Mouse (Mus musculus) right cerebral cortex, adult 18-20 months (tissue): ENCODE data around the gene Sfta2.
A peak's percentile ranks its signal among the peaks of the same experiment; 100 is the strongest.

Experiments used
- DNase-seq: peaks from one replicate; pipeline ENCODE4 v3.0.0; 2022; ENCODE audit warnings: mixed read lengths

Gene Sfta2

GRCm38 (mm10) chr17:35680591-35680990 lies 79.2 kb downstream of the Sfta2 start:
- DNase-seq = no peak

- no peak for DNase-seq
Measured at GRCm38 (mm10) chr17:35681986-35682385, 80.6 kb downstream of the Sfta2 start.

GRCm38 (mm10) chr17:35685061-35685460 lies 83.7 kb downstream of the Sfta2 start:
- DNase-seq = no peak

DNA sequence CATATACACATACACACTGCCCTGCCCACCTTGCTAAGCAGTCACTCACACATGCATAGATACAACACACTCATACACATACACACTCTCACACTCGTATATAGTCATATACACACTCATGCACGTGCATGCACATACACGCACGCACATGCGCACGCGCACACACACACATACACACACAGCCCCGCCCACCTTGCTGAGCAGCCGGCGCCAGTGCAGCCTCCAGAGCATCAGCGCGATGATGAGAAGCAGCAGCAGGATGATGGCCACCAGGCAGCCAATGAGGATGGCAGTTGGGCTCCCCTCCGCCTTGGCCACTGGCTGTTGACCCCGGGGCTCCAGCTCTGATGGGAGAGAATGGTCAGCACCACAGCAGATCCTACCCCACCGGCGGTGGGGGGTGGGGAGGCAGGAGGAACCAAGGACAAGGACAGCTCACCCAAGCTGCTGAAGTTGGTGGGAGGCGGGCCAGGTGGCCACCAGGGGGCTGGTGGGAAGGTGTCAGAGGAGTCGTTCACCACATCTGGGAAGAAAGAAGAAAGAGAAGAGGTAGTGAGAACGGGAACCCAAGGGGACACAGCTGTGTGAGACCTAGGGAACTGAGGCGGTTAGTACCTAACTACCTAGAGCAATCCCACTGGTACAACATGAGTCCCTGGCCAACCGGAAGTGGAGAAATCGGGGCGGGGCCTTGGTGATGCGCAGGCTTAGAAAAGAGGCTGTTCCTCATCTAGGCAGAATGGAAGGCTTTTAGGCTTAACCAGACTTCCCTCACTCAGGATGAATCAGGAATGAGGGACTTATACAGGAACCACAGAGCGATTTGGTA lies 87.2 kb downstream of the Sfta2 start:
- no peak for DNase-seq

- no peak for DNase-seq
Measured at GRCm38 (mm10) chr17:35689936-35690645, 88.7 kb downstream of the Sfta2 start.

DNA sequence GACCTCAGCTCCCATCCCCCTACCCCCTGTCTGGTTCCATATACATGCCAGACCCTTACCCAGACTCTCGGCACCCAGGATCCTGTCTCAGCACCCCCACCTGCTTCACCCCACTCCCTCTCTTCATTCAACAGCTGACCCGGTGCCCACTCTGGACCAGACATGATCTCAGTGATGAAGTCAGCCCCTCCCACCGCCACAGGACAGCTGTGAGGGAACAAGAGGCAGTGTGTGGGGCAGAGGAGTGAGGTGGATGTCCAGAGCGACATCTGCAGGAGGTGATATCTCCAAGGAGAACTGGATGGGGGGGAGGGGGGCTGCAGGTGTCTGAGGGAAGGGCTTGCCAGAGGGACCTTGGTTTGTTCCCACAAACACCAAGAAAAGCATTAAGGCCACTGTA lies 90.5 kb downstream of the Sfta2 start:
- no peak for DNase-seq

- DNase-seq = no peak
Measured at GRCm38 (mm10) chr17:35692368-35692767, 91.0 kb downstream of the Sfta2 start.

GRCm38 (mm10) chr17:35693906-35694305 lies 92.6 kb downstream of the Sfta2 start:
- DNase-seq = no peak

- DNase-seq = no peak
Measured at GRCm38 (mm10) chr17:35695289-35695688, 93.9 kb downstream of the Sfta2 start.

DNA sequence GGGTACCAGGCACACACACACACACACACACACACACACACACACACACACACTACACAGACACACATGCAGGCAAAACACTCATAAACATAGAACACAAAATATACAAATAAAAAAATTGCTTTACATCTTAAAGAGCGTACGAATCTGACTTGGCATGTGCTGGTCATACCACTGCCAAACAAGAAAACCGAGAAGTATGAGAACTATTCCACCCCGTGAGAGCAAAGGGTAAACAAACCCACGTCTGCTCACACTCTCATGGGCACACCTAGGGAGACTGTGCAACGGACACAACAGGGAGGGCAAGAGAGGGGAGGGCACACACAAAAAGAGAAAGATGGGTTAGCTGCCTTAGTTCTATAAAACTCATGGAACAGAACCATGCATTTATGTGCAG lies 95.3 kb downstream of the Sfta2 start:
- DNase-seq = no peak

DNA sequence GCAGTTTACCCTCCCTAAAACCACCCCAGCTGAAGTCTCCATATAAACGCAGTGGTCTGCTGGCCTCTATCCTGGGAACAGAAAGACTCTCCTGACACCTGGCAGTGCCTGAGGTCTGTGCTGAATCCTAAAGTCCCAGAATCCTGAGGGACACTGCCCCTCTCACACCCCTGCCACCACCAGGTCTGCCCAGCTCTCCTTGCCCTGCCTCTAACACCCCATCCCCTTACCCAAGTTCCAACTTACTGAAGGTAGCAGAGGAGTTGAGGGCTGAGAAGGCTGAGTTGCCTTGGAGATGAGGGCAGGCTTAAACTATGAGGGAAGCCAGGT lies 96.0 kb downstream of the Sfta2 start:
- DNase-seq = no peak

DNA sequence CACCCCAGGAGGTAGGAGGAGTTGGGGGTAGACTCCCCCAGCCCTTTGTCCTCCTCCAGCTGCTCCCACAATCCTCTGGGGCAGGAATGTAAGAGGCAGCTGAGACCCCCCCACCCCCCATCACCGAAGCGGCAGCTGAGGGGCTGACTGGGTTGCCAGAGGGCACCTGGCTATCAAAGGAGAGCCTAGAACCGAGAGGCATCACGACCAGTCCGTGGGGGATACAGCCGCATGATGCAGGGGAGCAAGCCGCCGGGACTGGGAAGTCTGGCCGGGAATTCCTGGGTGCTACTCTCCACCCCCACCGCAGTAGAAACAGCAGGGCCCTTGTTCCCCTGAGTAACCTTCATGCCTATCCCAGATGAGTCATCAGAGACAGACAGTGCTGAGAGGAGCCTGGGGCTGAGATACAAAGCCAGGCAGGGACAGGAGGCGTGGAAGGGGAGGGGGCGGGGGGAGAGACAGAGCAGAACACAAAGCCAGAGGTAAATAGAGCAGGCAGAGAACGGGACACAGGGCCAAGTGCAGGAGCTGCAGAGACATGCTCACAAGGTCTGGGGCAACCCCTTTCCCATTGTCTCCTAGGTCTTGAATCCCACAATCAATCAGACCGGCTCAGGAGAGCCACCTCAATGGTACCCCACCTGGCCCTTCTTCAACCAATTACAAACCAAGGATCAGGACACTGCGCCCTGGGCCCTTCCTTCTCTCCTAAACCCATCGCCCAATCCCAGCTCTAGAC lies 96.6 kb downstream of the Sfta2 start:
- DNase-seq = peak; percentile 78

GRCm38 (mm10) chr17:35698501-35698883 lies 97.1 kb downstream of the Sfta2 start:
- no peak for DNase-seq

- peak; percentile 77 for DNase-seq
Measured at GRCm38 (mm10) chr17:35699919-35700318, 98.6 kb downstream of the Sfta2 start.
